Mouse (Mus musculus) spleen, adult 12 weeks (tissue): ENCODE data around the gene Tecpr2.

Experiments
- DNase-seq: peaks from one replicate; pipeline ENCODE4 v3.0.0; 2022; ENCODE audit warnings: low spot score

Tecpr2 gene

DNA sequence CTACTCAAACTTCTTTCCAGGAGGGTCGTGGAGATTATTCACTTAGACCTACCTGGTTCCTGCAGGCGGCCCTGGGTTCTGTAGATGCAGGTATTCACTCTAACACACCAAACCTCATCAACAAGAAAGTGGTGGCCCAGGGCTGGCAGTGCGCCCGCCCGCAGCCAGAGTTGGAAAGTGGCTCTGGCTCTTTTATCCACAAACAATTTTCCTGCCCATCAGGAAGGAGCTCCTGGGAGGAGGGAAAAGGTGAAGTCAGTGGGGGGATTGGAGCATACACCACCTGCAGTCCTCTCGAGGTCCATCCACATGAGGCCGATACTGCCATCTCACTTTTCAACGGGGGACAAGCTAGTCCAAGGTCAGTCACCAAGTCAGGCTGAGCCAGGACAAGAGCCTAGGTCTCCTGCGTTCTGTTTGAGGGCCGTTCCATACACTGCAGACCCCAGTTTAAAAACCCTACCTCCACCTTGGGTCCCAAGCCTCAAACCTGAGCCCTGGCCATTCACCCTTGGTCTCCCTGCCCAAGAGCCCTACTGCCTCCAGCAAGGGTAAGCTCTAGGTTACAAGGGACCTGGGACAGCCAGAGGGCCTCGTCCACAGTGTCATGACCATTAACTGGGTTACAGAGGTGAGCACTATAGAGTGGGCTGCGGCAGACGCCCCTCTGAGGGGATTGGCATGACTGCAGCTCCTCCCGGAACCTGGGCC, 89.0 kb downstream of the Tecpr2 start:
- no peak for DNase-seq

DNA sequence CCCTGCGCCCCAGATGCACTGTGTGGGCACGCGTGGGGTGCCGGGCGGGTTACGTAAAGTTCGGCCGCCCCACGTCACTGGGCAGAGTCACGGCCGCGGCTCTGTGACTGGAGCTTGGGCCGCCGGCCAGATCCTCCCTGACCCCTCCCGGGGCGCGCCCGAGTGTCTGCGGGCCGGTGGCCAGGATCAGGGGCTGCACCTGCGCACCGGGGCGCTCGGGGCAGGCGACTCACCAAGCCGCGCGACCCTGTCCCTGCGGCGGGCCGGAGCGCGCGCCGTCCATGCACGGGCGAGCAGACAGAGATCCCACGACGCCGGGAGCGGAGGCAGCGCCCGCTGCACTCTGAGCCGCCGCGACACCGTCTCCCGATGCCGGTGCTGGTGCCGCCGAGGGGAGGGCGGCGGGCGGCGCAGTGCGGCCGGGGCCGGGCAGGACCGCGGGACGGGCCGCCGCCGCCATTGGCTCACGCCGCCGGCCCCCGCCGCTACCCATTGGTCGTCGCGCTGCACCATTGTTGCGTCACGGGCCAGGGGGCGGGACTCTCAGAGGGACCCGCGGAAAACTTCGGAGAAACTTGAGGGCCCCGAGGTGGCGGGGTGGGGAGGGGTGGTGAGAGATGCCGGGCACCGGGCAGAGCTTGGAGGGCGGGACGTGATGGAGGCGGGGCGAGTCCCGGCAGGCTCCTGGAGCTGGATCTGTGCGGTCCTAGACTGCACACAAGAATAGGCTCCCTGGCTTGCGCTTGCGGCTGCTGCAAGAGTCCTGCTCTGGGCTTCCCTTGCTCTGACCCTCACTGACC, 89.7 kb downstream of the Tecpr2 start, which contains the start of gene Ankrd9:
Gene Ankrd9 (minus strand): TSS at position 434 of the 800 bp plus-strand sequence.
- DNase-seq: peak; percentile 95

DNA sequence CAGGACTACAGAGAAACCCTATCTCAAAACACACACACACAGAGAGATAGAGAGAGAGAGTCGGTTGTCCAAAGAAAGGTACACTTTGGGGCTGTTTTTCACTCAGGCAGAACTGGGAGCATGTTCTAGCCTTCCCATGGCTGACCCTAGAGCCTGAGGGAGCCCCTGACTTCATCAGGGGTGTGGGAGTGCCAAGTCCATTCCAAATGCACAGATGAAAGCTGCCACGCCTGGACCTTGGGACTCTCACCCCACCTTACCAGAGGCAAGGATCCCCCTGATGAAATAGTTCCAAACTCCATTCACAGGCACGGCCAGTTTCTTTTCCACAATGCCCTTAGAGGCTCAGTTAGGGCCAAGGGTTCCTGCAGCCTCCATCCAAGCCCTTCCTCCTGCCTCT, 90.7 kb downstream of the Tecpr2 start:
- DNase-seq: no peak

DNA sequence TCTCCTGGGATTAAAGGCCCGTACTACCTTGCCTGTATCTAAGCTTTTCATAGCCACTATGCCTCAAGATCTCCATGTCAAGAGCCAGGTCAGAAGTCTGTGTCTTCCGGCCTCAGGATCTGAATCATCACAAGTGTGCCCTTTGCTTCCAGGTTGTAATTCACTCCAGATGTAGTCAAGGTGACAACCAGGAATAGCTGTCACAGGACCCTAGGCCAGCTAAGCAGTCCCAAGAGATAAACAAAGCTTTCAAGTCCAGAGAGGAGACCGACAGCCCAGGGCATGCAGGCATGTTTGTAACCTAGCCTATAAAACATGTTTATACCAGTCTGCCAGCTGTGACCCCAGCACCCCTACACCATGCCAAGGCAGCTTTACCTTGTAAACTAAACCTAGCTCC, 92.7 kb downstream of the Tecpr2 start:
- no peak for DNase-seq

DNA sequence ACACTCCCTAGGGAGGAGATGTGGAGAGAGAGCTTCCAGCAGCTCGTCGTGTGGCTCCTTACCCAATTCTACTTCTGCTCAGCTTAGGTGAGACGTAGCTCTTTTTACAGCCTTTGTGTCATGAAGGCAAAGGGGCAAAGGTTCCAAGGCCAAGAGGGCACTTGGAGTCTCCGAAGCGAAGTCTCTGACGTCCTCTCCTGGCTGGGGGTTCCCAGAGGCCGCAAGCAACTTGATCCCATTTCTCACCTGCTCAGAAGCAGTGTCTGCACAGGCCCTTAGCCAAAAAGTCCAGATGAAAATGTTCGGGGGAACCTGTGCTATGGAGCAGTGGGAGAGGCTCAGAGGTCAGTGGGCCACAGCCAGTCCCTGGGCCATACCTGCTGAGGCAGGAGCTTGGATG, 94.0 kb downstream of the Tecpr2 start:
- DNase-seq: no peak

DNA sequence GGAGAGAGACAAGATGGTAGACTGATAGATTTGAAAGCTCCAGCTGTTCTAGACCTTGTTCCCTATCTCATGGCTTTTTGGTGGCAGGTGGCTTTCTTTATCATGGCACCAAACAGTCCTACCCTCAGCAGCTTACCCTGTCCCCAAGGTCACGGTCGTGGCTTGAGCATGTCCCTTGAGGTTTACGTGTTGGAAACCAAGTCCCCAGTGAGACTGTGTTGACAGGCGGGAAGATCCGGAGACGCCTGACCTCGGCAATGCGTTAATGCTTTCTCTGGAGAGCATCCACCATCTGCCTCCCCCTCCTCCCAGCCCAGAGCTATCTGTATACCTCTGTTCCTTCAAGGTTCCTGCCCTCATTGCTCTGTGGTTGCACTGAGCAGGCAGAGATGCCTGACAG, 94.7 kb downstream of the Tecpr2 start:
- no peak for DNase-seq

DNA sequence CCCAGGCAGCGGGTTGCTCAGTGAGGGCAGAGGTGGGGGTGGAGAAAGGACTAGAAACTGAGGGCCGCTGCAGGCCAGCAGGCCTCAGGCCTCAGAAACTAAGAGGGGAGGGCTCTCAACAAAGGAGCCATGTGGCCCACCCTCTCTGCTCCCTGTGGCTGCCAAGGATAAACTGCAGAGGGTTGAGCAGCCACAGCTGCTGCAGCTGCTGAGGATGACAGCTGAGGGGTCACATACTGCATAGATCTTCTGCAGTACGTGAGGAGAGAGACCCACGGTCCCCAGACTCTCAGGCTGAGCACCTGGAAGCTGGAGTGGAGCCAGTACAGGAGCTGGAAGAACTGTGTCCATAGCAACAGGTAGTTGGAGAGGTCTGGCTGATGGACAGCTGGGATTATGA, 95.5 kb downstream of the Tecpr2 start:
- DNase-seq: no peak

DNA sequence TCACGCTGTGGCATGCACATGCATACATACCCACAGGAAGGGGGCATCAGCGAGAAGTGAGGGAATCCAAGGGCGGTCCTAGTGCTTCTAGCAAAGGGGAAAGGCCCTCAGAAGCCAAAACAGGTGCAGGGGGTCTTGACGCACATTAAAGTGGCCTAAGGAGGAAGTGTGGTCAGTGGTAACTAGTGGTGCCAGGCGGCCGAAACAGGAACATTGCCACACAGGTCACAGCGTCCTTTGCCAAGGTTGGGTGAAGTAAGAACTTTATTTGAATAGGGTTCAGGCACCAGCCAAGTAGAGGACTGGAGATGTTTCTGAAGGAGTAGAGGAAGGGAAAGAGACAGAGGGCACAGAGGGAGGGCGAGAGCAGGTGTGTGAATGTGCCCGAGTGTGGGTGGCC, 96.1 kb downstream of the Tecpr2 start:
- DNase-seq: no peak

DNA sequence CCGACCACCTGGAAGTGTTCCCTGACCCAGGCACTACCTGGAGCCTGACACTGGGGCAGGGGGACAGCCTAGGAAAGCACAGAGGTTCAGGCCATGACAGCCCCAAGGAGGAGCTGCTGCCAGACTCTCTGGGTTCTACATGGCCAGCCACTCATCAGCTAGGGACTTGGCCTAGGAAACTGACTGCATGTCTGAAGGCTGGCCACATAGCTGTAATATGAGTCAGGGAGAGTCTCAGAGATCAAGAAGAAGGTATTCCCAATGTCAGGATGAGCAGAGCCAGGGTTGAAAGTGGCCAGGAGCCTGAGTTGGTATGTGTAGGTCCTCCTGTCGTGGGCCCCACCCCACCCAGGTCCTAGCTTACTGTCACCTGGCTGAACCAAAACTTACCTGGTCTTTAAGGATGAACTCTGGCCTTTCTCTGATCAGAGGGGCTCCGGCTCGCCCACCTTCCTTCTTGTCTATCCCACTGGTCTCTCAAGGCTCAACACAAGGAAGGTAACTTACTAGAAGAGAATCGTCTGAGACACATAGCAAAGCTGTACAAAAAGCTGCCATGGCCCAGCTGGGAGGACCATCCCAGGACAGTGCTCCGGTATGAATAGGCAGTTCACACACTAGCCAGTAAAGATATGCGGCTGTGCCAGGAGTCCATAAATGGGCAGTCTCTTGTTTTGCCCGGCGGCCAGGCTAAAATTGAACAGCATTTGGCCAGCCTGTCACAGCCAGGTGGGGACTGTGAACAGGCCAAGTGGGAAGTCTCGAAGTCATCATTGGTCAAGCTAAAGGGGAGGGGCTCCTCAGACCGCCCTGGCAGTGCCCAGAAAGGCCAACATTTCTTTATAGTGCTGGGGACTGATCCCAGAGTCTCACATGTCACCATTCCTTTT, 97.7 kb downstream of the Tecpr2 start:
- no peak for DNase-seq

DNA sequence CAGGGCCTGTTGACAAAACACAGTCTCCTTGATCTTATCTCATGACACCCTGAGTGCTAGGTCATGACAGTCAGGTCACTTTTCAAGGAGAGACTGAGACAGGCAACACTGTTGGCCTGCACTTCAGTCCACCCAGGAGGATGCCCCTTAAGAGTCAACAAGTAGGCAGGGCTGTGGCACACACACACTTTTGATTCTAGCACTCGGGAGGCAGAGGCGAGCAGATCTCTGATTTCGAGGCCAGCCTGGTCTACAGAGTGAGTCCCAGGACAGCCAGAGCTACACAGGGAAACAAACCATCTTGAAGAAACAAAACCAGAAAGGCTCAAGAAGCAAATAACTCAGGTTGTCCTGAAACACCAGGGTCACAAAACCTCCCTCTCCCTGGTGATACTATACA, 100.3 kb downstream of the Tecpr2 start:
- no peak for DNase-seq

DNA sequence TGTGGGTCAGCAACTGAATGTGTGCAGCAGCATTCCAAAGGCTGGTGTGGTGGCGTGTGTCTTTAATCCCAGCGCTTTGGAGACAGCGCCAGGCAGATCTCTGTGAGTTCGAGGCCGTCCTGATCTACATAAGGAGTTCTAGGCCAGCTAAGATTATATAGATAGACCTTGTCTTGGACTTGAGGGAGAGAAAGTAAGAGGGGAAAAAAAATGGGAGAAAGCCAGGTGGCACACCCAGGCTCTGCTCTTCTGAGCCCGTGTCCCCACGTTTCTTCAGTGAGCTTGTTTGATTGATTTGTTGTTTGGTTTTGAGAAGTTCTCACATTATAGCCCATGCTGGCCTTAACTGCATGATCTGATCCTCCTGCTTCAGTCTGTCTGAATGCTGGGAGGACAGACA, 101.4 kb downstream of the Tecpr2 start:
- no peak for DNase-seq

DNA sequence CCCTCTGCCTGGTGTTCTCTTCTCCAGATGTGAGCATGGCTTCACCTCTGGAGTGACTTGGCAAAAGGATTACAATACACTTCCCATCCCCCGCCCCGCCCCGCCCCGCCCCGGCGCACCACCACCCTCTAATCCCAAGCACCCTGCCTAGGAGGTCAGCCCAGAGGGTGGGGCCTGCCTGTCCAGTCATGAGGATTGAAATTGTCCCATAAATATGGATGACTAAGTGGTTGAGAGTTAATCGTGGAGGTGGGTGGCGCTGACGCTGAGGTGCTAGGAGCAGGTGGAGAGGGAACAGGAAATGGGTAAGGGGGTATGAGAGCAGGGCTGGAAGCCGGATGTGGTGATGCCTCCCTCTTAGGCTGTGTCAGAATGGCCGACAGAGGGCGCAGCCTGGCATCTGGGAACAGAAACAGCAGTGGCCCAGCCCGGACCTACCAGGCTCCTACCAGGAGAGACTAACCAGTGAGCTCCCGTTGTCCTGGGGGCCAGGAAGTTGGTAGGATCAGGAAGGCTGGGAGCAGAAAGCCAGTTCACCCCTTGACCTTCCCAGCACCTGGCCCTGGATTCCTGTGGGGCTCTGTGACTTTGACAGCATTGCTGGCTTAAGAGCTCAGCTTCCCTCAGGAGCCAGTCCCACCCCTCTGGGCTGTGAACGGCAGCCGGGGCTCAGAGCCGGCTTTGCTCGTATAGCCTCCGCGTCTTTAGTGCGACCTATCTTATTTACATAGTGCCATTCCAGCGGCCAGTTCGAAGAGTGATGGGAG, 102.5 kb downstream of the Tecpr2 start:
- peak; percentile 81 for DNase-seq

DNA sequence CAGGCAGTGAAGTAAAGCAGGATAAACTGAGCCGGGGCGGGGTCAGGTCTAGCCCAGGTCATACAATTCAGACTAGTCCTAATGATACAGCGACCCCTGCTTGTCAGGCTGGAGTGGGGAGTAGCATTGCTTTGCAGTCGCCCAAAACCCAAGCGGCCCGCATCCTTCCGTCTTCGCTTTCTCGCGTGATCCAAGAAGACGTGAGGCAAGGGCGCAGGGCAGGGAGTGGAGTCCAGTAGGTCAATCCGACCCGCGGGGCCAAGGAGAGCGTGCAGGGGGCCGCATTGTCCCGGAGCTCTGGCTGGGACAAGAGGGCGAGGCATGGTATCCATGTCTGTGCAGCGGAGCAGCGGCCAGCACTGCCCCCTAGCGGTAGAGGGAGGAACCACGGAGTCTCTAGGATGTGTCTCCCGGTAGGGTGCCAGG, 103.1 kb downstream of the Tecpr2 start:
- peak; percentile 93 for DNase-seq

DNA sequence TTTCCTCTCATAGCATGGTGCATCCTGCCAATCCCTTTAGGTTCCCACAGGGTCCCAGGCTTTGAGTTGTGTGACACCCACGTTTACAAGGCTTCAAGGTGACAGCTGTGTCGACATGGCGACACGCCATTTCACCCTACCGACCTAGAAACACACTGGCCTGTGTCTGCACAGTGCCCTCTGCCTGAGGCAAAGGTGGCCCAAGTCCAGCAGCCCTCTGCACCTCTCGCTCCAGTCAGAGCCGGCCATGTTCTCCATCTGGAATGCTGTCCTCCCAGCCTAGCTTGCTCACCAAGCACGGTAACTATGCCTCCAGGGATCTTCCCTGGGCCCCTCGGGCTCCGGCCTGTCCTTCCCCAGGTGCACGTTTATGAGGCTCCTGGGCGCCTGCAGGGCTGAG, 103.7 kb downstream of the Tecpr2 start:
- DNase-seq: no peak

DNA sequence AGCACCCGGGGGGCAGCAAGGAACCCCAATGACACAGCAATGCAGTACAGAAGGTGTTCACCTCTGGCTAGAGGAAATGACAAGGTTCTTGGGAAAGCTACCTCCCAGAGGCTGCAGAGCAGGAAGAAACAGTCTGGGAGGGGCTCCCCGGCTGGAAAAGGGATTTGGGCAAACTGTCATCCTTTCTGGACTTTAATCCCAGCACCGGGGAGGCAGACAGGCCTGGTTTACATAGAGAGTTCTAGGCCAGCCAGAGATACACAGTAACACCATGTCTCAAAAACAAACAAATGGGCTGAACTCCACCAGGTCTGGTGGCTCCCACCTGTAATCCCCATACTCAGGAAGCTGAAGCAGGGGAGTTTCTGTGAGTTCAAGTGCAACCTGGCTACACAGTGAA, 104.2 kb downstream of the Tecpr2 start:
- DNase-seq: no peak

DNA sequence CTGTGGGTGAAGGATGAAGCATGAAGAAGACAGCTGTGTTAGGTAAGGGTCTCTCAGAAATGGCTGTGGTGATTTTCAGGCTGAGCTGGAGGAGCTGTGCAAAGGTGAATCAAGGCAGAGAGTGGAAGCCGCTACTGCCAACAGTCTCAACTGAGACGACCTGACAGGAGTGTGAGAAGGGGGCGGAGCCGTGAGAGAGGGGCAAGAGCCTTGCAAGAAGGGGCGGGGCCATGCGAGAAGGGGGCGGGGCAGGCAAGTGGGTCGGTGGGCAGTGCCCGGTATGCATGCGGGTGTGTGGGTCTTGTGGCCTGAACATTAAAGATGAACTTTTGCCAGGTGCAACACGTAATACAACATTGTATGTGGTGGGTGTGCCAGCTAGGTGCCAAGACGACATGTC, 105.6 kb downstream of the Tecpr2 start:
- no peak for DNase-seq

DNA sequence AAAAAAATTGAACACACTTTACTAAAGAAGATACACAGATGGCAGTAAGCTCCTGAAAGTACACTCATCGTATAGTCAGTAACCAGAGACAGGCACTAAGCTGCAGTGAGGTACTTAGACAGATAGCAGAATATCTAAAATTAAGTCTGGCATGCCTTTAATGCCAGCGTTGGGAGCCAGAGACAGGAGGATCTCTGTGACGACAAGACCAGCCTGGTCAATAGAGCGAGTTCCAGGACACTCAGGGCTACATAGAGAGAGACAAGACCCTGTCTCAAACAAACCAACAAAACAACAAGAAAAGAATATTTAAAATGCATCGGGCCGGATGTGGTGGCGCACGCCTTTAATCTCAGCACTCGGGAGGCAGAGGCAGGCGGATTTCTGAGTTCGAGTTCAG, 109.0 kb downstream of the Tecpr2 start:
- no peak for DNase-seq

DNA sequence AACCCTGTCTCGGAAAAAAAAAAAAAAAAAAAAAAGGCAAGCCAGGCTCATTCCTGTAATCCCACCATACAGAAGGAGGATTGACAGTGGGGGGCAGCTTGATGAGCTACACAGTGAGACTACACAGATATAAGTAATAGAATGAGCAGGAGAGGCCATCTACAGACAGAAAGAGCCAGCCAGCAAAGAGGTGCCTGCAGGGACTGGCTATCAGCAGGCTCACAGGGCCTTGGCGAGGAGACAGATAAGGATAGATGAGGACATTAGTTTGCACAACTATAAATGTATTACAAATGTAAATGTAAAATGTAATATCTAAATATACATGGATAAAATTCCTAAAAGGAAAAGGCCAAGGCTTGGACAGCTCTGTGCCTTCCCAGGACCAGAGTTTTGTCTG, 110.8 kb downstream of the Tecpr2 start:
- DNase-seq: no peak

DNA sequence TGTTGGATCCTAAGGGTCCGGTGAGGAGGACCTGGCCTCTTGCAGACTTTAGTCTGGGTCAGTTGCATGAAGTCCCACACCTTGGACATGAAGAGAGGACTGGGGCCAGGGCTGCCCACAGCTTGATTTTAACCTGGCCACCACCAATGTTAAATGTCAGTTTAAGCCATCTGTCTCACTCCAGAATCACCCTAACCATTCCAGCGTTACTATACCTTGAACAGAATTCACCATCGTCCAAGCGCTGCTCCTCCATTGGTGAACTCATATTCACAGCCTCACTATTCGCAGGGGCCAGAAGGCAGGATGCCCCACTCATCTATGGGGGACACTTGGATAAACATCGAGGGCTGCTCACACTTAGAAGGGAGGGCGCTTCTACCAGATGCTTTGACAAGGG, 111.9 kb downstream of the Tecpr2 start:
- DNase-seq: no peak

DNA sequence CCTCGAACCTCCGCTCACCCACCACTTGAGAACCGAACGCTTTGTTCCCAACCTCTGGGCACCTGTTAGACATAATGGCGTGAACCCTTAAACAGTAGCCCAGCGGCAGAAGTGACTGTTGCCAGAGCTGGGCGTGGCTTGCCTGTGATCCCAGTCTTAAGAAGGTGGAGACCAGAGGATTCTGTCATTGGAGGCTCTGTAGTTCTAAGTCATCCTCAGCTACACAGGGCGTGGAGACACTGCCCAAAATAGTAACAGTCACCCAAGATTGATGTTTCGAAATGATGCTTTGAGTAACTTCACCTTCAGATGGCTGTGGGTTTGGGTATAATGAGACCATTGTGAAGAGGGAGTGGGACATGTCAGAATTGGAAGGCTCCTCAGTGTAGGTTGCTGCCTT, 115.1 kb downstream of the Tecpr2 start:
- DNase-seq: no peak

DNA sequence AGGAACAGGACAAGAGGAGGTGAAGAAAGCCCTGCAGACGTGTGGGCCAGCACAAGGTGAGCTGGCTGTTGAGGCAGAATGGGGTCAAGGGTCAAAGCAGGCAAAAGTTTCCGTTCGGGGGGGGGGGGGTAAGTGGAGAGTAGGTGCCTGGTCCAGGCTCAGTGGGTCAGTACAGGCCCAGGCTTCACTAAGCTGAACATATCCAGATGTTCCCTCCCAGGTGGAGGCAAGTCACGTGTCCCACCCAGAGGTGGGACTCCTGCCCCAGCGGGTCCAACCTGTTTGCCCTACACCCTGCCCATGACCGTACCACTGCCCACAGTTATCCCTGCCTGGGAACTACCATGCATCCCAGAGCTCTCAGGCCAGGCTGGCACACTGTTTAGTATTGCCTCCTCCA, 116.7 kb downstream of the Tecpr2 start:
- no peak for DNase-seq

DNA sequence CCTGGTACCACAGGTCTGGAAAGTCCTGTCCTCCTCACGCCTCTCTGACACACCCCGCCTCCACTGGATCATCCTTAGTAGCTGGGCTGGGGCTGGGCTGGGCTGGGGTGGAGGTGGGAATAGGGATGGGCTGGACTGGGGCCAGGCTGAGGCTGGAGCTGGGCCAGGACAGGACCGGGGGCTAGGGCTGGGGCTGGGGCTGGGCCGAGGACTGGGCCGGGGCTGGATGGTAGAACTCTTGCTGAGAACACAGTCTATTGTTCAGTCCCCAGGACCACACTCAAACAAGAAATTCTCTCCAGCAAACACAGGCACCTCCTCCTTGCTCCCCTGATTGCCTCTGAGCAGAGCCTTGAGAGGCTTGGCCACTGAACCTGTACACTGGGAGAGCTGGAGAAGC, 117.3 kb downstream of the Tecpr2 start:
- DNase-seq: no peak
